Mouse (Mus musculus): ENCODE results near the gene Snupn.

Gene Snupn

DNA sequence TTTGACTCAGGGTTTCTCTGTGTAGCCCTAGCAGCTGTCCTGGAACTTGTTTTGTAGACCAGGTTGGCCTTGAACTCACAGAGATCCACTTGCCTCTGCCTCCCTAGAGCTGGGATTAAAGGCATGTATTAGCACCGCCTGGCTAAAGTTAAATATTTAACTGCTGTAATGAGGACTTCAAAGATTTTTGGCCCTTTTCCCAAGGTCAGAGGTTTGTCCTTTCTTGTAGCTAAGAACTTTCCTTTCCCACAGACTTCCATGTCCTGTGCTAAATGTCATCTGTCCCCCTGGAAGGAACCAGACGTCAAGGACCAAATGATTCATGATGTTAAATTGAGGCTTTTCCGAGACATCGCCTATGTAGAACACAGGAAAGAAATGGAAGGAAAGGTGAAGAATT, 52.3 kb downstream of the Snupn start:
- in situ Hi-C loops (cut with MboI, MseI) = no loop called here

- in situ Hi-C loops (cut with MboI, MseI) = no loop called here
Measured at GRCm38 (mm10) chr9:57012393-57012792, 61.7 kb downstream of the Snupn start.

DNA sequence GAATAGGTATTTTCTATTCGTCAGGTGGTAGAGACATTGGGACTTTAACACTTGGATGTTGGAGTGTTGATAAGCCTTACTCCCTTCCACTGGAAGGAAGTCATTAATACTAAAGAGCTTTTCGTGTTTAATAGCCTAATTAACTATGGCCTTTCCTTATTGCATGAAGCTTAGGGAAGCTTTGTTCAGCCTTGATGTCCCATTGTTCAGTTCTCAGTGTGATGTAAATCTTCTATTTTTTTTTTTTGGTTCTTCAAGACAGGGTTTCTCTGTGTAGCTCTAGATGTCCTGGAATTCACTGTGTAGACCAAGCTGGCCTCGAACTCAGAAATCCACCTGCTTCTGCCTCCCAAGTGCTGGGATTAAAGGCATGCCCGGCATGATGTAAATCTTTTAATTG, 62.2 kb downstream of the Snupn start:
- in situ Hi-C loops (cut with MboI, MseI) = no loop called here

DNA sequence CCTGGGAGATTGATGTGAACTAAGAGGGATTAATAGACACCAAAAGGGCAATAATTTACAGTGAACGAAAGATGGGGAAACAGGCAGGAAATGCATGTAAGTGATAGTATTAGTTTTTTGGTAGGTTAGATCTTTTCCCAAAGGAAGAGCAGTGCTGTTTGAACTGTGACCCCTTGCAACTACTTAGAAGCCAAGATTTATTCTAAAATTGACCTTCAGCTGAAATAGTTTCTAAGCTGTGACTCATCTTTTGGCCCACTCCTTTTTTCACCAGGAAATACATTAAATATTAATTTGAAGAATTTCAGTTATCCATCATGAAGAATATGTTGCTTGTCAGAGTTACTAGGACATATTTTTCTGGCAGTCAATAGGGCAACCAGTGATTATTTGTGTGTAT, 63.1 kb downstream of the Snupn start:
- in situ Hi-C loops (cut with MboI, MseI) = no loop called here

GRCm38 (mm10) chr9:57014766-57015165, 64.1 kb downstream of the Snupn start:
- in situ Hi-C loops (cut with MboI, MseI) = no loop called here

- in situ Hi-C loops (cut with MboI, MseI) = no loop called here
Measured at GRCm38 (mm10) chr9:57017631-57018030, 67.0 kb downstream of the Snupn start.

DNA sequence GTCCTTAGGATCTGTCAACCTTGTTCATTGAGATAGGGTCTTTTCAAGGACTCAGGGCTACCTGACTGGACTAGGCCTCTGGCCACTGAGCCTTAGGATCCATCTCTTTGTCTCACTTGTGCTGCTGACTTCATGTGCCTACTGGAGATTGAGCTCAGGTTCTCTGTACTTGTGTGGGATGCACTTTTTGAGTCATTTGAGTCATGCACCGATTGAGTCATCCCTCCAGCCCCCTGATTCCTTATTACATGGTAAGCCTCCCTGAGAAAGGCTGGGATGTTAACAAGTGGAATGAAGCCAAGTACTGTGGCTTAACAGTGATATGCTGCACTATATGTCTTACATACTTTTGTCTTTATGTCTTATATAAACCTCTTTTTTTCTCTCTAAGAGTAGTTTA, 81.1 kb downstream of the Snupn start:
- in situ Hi-C loops (cut with MboI, MseI) = loop anchor here (5.0 kb wide), 1 partner anchor 34 kb away; no protein-coding TSS in a partner anchor
